Mouse (Mus musculus): ENCODE results near the gene Lmnb2.

Lmnb2 gene

GRCm38 (mm10) chr10:80931153-80931671, 13.2 kb upstream of the Lmnb2 start:
- CTCF ChIA-PET, result interaction anchor here (0.5 to 1.8 kb wide), 6 partner anchors 25 to 990 kb away, joined by 3 to 8 read pairs (median 4); no protein-coding TSS in a partner anchor

DNA sequence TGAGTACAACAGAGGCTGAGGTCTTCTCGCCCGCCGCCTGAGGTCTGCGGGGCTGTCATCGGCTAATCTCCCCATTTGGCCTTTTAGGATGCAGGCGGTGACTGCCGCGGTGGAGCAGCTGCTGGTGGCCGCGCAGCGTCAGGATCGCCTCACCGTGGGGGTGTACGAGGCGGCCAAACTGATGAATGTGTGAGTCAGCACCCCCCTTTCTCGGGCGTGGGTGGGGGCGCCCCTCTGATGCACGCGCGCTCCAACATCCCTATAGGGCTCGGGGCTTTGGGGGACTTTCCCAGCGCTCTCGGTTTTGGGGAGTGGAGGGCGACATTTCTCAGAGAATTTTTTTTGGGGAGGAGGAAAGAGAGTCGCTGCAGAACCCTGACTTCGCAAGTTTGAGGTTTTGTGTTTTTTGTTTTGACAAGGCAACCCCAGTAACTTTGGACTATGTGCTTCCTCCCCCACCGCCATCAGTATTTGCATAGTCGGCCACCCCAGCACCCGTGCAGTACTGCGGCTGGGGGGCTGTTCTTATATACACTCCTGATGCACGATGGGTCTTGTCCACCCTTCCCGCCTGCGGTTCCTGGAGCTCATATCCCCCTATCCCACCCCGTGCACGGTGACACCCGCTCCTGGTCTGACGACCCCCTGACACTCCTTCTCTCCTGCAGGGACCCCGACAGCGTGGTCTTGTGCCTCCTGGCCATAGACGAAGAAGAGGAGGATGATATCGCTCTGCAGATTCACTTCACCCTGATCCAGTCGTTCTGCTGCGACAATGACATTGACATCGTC, 12.5 kb upstream of the Lmnb2 start:
- CTCF ChIA-PET, result interaction anchor here (0.5 to 4.3 kb wide), 6 partner anchors 25 to 989 kb away, joined by 3 to 25 read pairs (median 5); no protein-coding TSS in a partner anchor

- CTCF ChIA-PET, result interaction anchor here (0.6 to 4.3 kb wide), 5 partner anchors 11 to 770 kb away, joined by 3 to 25 read pairs (median 7); no protein-coding TSS in a partner anchor
Observed at GRCm38 (mm10) chr10:80929299-80930226, 11.5 kb upstream of the Lmnb2 start, which contains the start of gene Gadd45b. Gene Gadd45b, plus strand, starts transcription at chr10:80930073.

GRCm38 (mm10) chr10:80928586-80929298, 10.7 kb upstream of the Lmnb2 start:
- CTCF ChIA-PET, result interaction anchor here (0.7 to 4.3 kb wide), 5 partner anchors 12 to 66 kb away, joined by 3 to 25 read pairs (median 7); no protein-coding TSS in a partner anchor

DNA sequence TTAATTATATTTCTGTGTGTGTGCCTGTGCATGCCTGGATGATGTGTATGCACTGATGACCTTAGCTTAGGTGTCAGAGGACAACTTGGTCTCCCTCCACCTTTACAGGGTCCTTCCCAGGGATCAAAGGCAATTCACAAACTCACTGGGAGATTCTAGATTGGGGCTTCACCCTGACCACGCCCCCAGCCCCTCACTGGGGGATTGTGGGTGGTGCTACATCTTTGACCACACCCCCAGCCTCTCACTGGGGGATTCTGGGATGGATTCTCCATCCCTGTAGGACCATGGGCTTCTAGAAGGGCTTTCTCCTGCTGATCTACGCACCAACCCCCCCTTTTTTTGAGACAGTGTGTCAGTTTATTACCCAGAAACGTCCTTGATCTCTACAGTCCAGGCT, 7.4 kb upstream of the Lmnb2 start:
- CTCF ChIA-PET, result interaction anchor here (0.5 to 1.3 kb wide), 4 partner anchors 30 to 422 kb away, joined by 3 read pairs; no protein-coding TSS in a partner anchor

GRCm38 (mm10) chr10:80921923-80922322, 3.9 kb upstream of the Lmnb2 start:
- CTCF ChIA-PET, result no interaction called here

DNA sequence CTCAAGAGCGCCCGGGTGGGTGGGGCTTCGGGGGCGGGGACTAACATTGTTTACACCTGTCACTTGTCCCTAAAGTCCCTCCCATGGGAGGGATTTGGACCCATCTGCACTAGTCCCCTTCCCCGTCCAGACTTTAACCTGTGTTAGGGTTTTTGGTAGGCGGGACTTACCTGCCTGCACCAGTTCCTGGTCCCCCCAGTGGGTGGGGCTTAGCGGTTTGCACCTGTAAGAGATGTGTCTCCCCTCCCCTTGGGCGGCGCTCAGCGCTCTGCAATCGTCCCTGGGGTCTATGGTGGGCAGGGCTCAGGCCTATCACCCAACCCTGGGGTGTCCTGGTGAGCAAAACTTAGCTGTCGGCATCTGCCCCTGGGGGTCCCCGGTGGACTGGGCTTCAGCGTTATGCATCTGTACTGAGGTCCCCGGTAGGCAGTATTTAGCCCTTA, 688 bp downstream of the Lmnb2 start:
- CTCF ChIA-PET, result interaction anchor here (0.6 to 1.2 kb wide), 3 partner anchors 15 to 257 kb away, joined by 4 to 5 read pairs (median 4); no protein-coding TSS in a partner anchor

DNA sequence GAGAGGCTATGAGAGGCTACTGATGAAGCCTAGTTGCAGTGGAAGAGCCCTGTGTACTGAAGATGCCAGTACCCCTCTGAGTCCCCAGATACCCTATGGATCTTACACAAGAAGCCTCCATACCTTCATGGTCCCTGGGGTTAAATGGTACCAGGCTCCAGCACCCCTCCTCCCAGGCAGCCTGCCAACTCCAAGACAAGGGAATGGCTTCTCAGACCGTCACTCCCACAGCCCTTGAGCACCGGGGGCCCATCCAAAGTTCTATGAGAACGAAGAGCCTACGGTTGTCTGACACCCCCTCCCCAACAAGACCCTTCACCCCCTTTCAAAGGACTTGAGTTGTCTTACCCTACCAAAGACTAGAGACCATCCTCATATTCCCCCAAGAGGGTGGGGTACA, 2.3 kb downstream of the Lmnb2 start:
- CTCF ChIA-PET, result interaction anchor here (0.6 kb wide), 1 partner anchor 17 kb away, joined by 3 read pairs; no protein-coding TSS in a partner anchor

GRCm38 (mm10) chr10:80915260-80915659, 2.8 kb downstream of the Lmnb2 start:
- CTCF ChIA-PET, result no interaction called here

GRCm38 (mm10) chr10:80914253-80914656, 3.8 kb downstream of the Lmnb2 start:
- CTCF ChIA-PET, result no interaction called here

GRCm38 (mm10) chr10:80913364-80914011, 4.6 kb downstream of the Lmnb2 start:
- CTCF ChIA-PET, result no interaction called here

GRCm38 (mm10) chr10:80911891-80912290, 6.2 kb downstream of the Lmnb2 start:
- CTCF ChIA-PET, result no interaction called here

DNA sequence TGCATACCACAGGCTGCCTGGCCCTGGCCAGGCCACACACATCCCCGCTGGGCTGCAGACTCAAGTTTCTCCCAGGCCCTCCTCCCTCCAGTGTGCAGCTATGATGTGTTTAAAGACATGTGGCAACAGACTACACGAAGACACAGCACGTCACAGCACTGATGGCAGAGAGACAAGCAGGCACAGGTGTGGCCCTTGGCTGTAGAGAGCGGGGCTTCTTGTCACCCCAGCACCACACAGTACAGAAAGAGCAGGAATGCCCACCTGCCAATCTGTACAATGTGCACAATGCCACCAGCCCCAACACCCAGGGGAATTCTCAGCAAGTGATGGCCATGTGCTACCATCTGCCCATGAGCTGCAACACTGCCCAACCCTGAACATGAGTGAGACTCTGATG, 6.7 kb downstream of the Lmnb2 start:
- CTCF ChIA-PET, result no interaction called here

- CTCF ChIA-PET, result no interaction called here
Observed at GRCm38 (mm10) chr10:80909375-80910162, 8.5 kb downstream of the Lmnb2 start.

DNA sequence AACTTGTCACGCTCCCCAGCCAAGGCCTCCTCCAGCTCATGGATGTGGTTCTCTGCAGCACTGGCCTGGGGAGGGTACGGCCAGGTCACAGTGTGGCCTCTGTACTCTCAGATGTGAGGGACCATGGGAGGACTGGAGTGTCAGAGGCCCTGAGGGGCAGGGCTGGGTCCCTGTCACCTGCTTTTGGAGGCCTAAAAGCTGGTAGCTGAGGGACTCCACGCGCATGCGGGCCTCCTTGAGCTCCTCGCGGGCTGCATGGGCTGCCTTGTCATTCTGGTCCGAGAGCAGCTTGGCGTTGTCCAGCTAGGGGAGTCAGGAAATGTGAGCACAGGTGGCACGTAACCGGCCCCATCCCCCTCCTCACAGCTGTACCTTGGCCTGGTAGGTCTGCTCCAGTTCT, 13.3 kb downstream of the Lmnb2 start:
- CTCF ChIA-PET, result no interaction called here

- CTCF ChIA-PET, result interaction anchor here (0.6 kb wide), 1 partner anchor 115 kb away, joined by 3 read pairs; no protein-coding TSS in a partner anchor
Observed at GRCm38 (mm10) chr10:80904004-80904693, 13.9 kb downstream of the Lmnb2 start.

DNA sequence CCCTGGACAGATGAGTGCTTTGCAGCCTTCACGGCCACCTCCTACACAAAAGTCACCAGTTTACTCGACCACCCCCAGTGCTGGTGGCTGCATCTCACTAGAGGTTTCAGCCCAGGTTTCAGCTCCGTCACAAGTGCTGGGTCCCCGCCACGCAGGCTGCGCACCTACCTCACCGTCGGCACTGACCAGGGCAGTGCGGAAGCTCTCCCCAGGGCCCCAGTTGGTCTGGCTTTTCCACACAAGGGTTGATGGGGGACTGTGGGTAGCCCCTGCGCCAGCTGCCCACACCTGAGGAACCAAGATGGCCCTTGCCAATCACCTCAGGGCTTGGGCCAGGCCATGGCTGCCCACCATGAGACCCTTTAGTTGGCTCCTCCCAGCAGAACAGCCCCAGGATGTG, 14.8 kb downstream of the Lmnb2 start:
- CTCF ChIA-PET, result no interaction called here

GRCm38 (mm10) chr10:80902273-80902940, 15.6 kb downstream of the Lmnb2 start:
- CTCF ChIA-PET, result interaction anchor here (0.6 to 0.7 kb wide), 2 partner anchors 15 to 529 kb away, joined by 4 to 13 read pairs; no protein-coding TSS in a partner anchor
